Mouse (Mus musculus) CH12.LX (cell line): ENCODE data around the gene Ctnna2.

ENCODE experiments used
- E2F4 ChIP-seq: IDR thresholded peaks from 2 replicates; pipeline ENCODE4 v1.6.1; 2011; ENCODE audit warnings: low read depth, low read length, improper control_type of control experiment; ENCODE audit not compliant: insufficient replicate concordance
- POLR2A ChIP-seq: IDR thresholded peaks from 2 replicates; pipeline ENCODE4 v1.6.1; 2011; ENCODE audit warnings: low read depth, mild to moderate bottlenecking, improper control_type of control experiment, low read length
- SMC3 ChIP-seq: IDR thresholded peaks from 2 replicates; pipeline ENCODE4 v1.6.1; 2011; ENCODE audit warnings: low read depth, low read length, improper control_type of control experiment
- ZNF384 ChIP-seq: IDR thresholded peaks from 2 replicates; pipeline ENCODE4 v1.6.1; 2012; ENCODE audit warnings: low read depth, low read length, improper control_type of control experiment, inconsistent platforms

DNA sequence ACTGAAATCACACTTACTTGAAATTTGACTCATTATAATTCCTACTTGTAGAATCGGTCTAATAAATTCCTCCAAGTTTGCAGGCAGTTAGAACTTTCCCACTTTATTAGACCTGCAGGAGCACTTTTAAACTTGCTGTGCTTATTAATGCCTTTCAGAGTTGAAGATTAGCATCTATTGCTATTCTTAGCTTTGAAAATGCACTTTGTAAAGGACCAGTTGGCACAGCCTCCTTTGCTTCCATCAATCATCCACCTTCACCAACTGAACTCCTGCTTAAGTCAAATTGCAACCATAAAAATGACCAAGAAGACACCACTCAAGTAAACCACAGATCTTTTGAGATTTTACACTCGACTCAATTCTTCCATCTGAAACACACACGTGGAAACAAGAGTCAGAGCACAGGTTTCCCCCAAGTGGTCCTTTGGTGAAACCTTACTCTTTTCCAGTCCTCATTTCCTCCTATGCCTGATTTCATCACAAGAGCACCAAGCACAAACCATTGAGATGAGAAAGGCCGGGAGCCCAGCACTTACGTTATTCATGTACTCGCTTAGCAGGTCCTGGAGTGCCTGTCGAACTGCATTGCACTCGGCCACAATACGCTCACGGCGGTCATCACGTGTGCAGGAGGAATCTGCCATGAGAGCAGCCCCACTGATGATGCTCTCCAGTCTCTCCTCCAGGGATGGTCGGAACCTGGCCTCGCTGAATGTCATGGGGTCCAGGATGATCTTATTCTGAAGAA is 374.7 kb downstream of the Ctnna2 start:
- TF ChIP-seq E2F4 (no peak), ZNF384 (no peak), POLR2A (no peak), SMC3 (no peak)
